Mouse (Mus musculus) thymus, adult 18-20 months (tissue): ENCODE measurements at regions not wholly inside any gene's neighbourhood (a gene's known extent, or its start where the extent isn't known, plus 50 kb on each side); places are given as distances from the start of the nearest gene placed in this dataset.

Source experiments
- DNase-seq, 2 experiments: peaks; one replicate each; pipeline ENCODE4 v3.0.0; 2022; ENCODE audit warnings: mixed read lengths in 2 of 2

DNA sequence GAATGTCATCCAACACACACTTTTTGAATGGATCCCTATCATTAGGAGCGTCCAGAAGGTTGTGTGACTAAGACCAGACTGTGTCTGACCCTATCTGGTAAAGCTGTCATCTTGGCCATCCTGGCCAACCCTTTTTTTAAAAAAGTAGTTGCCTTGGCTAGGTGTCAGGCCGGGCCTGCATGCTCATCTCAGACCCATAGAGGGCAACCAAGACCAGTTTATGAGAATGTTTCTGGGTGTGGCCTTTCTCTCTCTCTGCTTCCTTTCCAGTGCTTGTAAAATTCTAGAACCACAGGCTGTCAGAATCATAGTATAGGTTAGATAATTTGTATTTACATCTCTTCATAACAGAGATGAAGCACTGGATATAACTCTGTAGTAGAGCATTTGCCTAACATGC lies 62.8 kb upstream of the Las1l start:
- DNase-seq = peak; percentile 4 to 33

DNA sequence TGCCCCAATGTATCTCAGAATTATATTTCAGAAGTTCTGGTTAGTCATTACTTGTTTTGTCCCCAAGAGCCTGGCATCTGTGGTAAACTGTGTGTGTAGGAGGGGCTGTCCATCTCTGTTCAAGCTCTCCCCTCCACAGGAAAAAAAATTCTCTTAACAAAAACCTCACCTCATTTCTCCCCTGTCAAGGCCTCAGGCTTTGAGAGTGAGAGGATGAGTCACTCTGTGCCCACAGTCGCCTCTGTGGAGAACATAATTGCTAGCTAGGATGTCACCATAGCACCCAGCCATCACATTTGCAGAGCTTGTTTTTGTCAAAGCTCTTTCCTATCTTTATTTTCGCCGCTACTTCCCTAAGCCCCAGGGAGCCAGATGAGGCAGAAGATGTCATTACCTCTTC lies 63.6 kb upstream of the Las1l start:
- DNase-seq = no peak

DNA sequence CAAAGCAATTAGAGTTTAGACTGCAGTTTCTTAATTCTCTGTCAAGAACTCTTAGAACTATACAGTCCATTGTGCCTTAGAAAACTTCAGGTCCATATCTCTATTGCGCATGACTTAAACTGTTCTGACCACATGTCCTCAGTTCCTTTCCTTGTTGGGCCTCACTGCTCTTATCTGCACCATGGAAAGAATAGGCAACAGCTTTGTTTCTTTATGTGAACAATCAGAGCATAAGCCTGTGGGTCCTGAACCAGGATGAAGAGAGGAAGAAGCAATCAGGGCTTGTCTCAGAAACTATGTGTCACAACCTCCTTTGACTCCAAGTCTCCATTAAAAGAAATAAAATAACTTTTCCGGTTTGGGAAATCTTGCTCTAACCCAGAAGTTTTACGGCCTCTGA lies 68.6 kb upstream of the Las1l start:
- no peak for DNase-seq

DNA sequence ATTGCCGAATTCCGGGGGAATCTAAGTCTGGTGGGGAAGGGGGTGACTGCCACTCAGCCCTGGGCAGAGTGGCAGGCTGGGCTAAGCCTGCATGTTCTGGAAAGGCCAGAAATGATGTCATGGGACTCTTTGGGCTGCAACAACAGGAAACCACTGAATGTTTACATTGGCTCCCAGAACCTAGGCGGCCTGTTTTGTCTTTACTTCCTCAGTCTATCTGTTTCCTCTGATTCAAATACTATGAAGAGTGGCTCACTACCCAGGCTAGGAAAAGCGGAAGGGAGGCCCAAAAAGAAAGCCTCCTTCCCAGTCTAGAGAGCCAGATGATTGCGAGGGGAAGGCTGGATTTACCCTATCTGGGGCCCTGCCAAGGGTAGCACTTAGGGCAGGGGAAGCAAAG lies 69.1 kb upstream of the Las1l start:
- DNase-seq = no peak

DNA sequence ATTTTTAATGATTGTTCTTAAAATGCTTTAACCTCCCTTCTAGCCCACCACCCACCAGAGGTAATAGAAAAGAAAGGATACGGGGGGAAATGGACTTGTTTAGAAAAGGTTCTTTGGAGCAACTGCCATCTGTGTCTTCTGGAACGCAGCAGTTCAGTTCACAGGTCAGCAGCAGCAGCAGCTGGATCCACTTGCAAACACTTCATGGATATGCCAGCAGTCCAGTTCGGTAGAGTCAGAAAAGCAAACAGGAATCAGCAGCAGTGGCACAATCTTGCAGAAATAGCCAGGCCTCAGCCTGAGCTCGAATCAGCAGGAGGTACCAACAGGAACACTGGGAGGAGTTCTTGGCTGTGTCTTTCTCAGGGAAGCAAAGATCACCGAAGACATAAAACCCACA lies 64.3 kb upstream of the Msn start:
- no peak for DNase-seq

DNA sequence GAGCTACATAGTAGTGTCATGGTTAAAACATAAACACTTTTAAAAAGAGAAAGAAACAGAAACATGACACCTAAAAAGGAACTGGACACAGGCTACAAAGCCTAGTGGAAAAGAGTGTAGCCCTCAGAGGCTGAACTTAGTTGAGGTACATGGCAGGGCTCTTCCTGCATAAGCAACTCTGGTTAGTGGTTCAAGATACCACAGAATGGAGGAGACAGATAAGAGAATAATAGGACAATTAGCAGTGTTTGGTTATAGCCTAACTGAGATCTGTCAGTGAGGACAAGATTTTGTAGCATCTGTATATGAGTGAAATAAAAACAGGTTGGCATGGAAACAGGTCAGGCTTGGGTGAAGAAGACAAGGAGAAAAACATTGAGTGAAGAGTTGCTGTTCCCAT lies 60.5 kb upstream of the Msn start:
- no peak for DNase-seq

DNA sequence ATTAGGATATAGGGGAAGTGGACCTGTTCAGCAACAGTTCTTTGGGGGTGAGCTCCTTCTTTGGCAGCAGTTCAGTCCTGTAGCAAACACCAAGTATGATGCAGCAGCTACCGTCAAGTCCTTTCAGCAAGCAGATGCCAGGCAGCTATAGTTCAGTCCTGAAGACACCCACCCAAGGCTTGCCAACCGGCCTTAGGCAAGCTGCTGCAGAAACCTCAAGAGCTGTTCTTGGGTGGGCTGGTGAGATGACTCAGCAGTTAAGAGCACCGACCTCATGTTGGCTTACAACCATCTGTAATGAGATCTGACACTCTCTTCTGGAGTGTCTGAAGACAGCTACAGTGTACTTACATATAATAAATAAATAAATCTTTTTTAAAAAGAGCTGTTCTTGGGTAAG lies 53.6 kb upstream of the Msn start:
- no peak for DNase-seq
